Mouse (Mus musculus) midbrain, embryonic 11.5 days (tissue): ENCODE measurements at regions not wholly inside any gene's neighbourhood (a gene's known extent, or its start where the extent isn't known, plus 50 kb on each side); places are given as distances from the start of the nearest gene placed in this dataset.

Source experiments
- ATAC-seq: fragments of 200-750 bp; cut with Nextera tagmentation; 2 replicates; pipeline ENCODE4 v1.8.0; 2017; ENCODE audit warnings: moderate TSS enrichment, moderate library complexity; ENCODE audit not compliant: low FRiP score
- DNase-seq: peaks from one replicate; pipeline ENCODE4 v3.0.0; 2015; ENCODE audit warnings: low spot score; ENCODE audit errors: missing footprints
- H3K27ac ChIP-seq: fragments of 300-500 bp; sonication (generic); 2 replicates; pipeline ENCODE4 v1.5.1; 2014; ENCODE audit warnings: low read depth, low read length
- H3K27me3 ChIP-seq: fragments of 300-500 bp; sonication (generic); 2 replicates; pipeline ENCODE4 v1.6.1; 2014; ENCODE audit warnings: mild to moderate bottlenecking, low read length, moderate library complexity, mixed read lengths; ENCODE audit not compliant: control insufficient read depth, insufficient read depth
- H3K36me3 ChIP-seq: fragments of 300-500 bp; sonication (generic); 2 replicates; pipeline ENCODE4 v1.6.1; 2014; ENCODE audit warnings: mild to moderate bottlenecking, low read length, moderate library complexity, mixed read lengths; ENCODE audit not compliant: control insufficient read depth, insufficient read depth
- H3K4me1 ChIP-seq: fragments of 300-500 bp; sonication (generic); 2 replicates; pipeline ENCODE4 v1.6.1; 2014; ENCODE audit warnings: low read length; ENCODE audit not compliant: control insufficient read depth, insufficient read depth
- H3K4me2 ChIP-seq: fragments of 300-500 bp; sonication (generic); 2 replicates; pipeline ENCODE4 v1.6.1; 2014; ENCODE audit warnings: mild to moderate bottlenecking, moderate library complexity
- H3K4me3 ChIP-seq: fragments of 300-500 bp; sonication (generic); 2 replicates; pipeline ENCODE4 v1.5.1; 2014; ENCODE audit warnings: low read depth, low read length
- H3K9ac ChIP-seq: fragments of 300-500 bp; sonication (generic); 2 replicates; pipeline ENCODE4 v1.6.1; 2014; ENCODE audit warnings: low read length
- H3K9me3 ChIP-seq: fragments of 300-500 bp; sonication (generic); 2 replicates; pipeline ENCODE4 v1.6.1; 2016; ENCODE audit warnings: low read length; ENCODE audit not compliant: control insufficient read depth
- WGBS: fragments of 180-500 bp; shearing (Covaris S2); extraction: QIAGEN DNeasy Blood & Tissue Kit; methylation state at CpG from one replicate; pipeline ENCODE4 v1.1.7; 2014; 5-methylcytosine and 5-hydroxymethylcytosine counted together

DNA sequence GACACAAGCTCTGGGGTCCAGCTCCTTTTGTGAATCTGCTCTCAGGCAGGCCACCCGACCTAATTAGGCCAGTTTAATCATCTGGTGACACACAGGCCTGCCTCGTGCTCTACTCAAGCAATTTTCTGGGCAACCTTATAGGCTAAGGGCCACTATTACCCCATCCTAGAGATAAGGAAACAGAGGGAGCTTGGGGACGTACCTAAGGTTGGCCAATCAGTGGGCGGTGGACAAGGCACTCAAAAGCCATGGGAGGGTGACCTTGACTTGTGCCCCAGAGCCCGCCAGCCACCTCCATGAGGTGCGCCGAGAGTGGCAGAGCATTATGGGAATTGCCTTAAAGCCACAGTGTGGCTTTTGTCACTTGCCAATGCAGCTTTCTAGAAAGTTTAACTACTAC lies 131.9 kb upstream of the Klf14 start:
- 84% methylated on average over 7 of the region's 7 CpGs for WGBS
- no peaks in the 10 kb centered on the region for H3K36me3 ChIP-seq

DNA sequence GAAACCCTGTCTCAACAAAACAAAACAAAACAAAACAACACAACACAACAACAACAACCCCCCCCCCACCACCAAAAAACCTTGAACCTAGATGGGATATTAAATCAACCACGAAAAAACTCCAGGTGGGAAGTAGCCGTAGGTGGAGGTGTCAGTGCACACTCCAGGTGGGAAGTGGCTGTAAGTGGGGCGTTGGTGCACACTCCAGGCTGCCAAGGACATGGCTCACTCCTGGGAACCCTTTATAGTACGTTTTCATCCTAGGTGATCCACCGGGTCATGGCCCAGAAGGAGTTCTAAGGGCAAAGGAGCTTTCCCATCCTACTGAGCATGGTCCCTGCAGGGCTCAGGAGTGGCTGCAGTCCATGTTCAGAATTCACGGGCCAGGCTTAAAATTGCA lies 133.4 kb upstream of the Klf14 start:
- no peak overlapping the region for H3K9ac ChIP-seq
- H3K4me2 ChIP-seq = no peak overlapping the region
- no peak for DNase-seq
- H3K27ac ChIP-seq = no peak overlapping the region
- H3K27me3 ChIP-seq = no peaks in the 10 kb centered on the region
- peaks cover 10% of the 10 kb centered on the region for H3K4me1 ChIP-seq
- ATAC-seq = no peak
- H3K4me3 ChIP-seq = no peak overlapping the region
- no peaks in the 10 kb centered on the region for H3K36me3 ChIP-seq
- 79% methylated on average over 6 of the region's 6 CpGs for WGBS
- H3K9me3 ChIP-seq = no peaks in the 10 kb centered on the region

More for the DNA sequence above, 131.9 kb upstream of the Klf14 start:
- Histone ChIP-seq H3K4me2 (no peak overlapping the region), H3K4me3 (no peak overlapping the region), H3K27ac (no peak overlapping the region), H3K4me1 (no peaks in the 10 kb centered on the region), H3K27me3 (no peaks in the 10 kb centered on the region), H3K9me3 (no peaks in the 10 kb centered on the region), H3K9ac (no peak overlapping the region)
- ATAC-seq = no peak
- DNase-seq = no peak

DNA sequence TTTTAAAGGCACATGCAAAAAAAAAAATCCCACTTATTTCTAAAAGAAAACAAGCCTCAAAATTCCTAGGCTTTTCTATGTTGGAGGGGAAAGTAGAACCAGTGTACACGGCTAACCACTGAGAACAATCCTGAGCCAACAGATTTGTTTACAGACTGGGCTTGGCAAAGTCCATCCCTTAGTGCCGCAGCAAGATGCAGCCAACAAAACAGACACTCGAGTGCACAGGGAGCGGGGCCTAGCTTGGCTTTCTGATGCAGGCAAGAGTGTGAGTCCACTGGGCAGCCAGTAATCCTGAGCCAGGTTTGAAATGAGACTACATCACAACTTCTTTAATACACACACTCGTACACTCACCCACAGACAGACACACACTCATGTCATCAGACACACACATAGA lies 133.9 kb upstream of the Klf14 start:
- Histone ChIP-seq H3K4me3 (no peak overlapping the region), H3K36me3 (no peaks in the 10 kb centered on the region), H3K27me3 (no peaks in the 10 kb centered on the region), H3K9me3 (no peaks in the 10 kb centered on the region), H3K4me2 (no peak overlapping the region), H3K9ac (no peak overlapping the region), H3K27ac (no peak overlapping the region), H3K4me1 (peaks cover 10% of the 10 kb centered on the region)
- 82% methylated on average over 5 of the region's 5 CpGs for WGBS
- DNase-seq = no peak
- ATAC-seq = no peak

DNA sequence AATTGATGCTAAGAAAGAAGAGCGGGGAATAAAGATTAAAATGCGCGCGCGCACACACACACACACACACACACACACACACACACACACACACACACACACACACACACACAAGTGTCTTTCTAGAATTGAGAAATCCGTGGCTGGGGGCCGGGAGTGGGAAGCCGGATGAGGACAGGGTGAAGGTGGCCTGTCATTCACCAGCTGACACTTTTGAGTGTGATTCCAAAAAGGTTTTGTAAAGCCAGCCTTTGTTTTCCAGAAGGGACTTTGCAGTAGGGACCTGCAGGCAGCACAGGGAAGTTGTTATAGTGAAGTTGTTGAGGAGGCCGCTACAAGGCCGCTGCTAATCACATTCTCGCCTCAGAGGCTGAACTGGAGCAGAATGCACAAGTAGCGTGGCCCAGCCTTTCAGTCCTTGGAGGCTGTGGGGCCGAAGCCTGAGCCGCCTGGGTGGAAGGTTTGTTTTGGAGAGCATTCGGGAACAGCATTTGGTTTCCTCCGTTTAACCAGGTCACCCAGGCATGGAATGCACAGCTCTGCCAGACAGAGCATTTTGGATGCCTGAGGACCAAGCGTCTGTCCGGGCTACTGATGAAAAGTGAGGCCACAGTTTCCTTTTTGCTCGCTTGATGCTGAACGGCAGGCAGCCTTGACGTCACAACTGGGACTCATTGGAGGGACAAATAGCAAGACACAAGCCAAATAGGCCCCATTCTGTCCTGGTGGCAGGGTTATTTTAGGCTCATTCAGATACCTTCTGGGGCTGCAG lies 137.3 kb upstream of the Klf14 start:
- Histone ChIP-seq H3K27me3 (no peaks in the 10 kb centered on the region), H3K27ac (peak overlapping the region; percentile 69), H3K36me3 (no peaks in the 10 kb centered on the region), H3K9ac (peak overlapping the region; percentile 25; the same call in 1 of the 2 replicates), H3K4me2 (no peak overlapping the region), H3K4me1 (peaks cover 10% of the 10 kb centered on the region), H3K4me3 (no peak overlapping the region), H3K9me3 (no peaks in the 10 kb centered on the region)
- 44% methylated on average over 21 of the region's 21 CpGs for WGBS
- ATAC-seq (peak; percentile 72), DNase-seq (peak; percentile 92)

DNA sequence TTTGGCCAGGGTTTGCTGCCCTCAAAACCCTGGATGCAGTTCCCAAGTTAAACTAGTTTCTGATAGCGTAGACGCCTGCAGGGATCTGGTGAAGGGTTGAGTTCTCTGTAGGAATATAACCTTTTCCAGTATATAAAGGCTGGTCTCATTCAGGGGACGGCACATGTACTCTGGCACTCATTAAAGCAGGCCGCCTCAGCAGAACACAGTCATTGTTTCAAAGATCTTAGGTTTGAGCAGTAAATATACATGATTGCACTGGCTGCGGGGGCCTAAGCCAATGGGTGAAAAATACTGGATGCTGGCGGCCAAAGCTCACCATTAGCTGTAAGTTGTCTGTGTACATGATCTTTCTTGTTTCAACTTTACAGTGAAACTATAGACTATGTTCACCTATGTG lies 137.9 kb upstream of the Klf14 start:
- ATAC-seq = no peak

DNA sequence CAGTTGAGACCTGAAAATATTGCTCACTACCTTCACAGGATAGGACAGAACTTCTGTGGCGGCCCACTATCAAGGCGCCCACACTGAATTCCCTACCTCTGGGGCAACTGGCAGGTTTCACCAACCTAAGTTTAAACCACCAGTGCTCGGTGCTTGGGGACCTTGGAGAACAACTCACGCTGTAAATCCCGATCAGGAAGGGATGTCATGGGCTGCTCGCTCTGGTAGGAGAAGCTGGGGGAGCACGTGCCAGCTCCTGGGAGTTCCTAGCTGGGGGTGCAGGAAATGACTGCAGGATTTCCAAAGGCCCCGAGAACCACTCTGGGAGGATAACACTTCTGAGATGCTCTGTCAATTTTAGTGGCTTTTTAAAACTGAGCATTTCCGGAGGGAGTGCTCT lies 138.4 kb upstream of the Klf14 start:
- H3K27ac ChIP-seq = no peak overlapping the region
- 89% methylated on average over 9 of the region's 9 CpGs for WGBS

More for the DNA sequence above, 137.9 kb upstream of the Klf14 start:
- Histone ChIP-seq H3K27ac (peak overlapping the region; percentile 69; the same call in 1 of the 2 replicates), H3K4me1 (peaks cover 10% of the 10 kb centered on the region), H3K9me3 (no peaks in the 10 kb centered on the region), H3K36me3 (no peaks in the 10 kb centered on the region), H3K4me2 (no peak overlapping the region), H3K9ac (no peak overlapping the region; the same call in 1 of the 2 replicates), H3K4me3 (no peak overlapping the region), H3K27me3 (no peaks in the 10 kb centered on the region)
- 82% methylated on average over 6 of the region's 6 CpGs for WGBS
- DNase-seq = no peak

DNA sequence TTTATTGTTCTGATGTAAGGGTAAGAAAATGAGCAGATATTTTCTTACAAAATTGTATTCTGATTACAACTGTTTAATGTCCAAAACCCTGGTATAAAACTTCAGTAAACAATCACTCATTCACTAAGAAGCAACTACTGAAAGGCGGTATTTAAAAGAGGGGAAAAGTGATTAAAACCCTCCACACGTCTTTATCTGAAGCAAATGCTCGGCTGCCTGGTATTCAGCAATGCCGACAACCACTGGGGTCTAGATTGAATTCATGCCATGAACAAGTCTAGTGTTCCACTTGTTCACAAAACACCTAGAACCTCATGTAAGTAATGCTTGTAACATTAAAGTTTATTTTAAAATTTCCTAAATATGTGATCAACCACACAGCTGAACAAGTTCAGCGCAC lies 139.2 kb upstream of the Klf14 start:
- DNase-seq = no peak
- Histone ChIP-seq H3K27me3 (no peaks in the 10 kb centered on the region), H3K27ac (no peak overlapping the region), H3K9me3 (no peaks in the 10 kb centered on the region), H3K4me1 (peaks cover 10% of the 10 kb centered on the region), H3K9ac (no peak overlapping the region), H3K36me3 (no peaks in the 10 kb centered on the region), H3K4me2 (no peak overlapping the region), H3K4me3 (no peak overlapping the region)
- WGBS = 74% methylated on average over 5 of the region's 5 CpGs
- no peak for ATAC-seq

More for the DNA sequence above, 138.4 kb upstream of the Klf14 start:
- H3K27me3 ChIP-seq = no peaks in the 10 kb centered on the region
- H3K9ac ChIP-seq = no peak overlapping the region
- no peak overlapping the region for H3K4me3 ChIP-seq
- no peaks in the 10 kb centered on the region for H3K36me3 ChIP-seq
- H3K4me1 ChIP-seq = peaks cover 10% of the 10 kb centered on the region
- ATAC-seq (no peak), DNase-seq (no peak)
- no peak overlapping the region for H3K4me2 ChIP-seq
- H3K9me3 ChIP-seq = no peaks in the 10 kb centered on the region

DNA sequence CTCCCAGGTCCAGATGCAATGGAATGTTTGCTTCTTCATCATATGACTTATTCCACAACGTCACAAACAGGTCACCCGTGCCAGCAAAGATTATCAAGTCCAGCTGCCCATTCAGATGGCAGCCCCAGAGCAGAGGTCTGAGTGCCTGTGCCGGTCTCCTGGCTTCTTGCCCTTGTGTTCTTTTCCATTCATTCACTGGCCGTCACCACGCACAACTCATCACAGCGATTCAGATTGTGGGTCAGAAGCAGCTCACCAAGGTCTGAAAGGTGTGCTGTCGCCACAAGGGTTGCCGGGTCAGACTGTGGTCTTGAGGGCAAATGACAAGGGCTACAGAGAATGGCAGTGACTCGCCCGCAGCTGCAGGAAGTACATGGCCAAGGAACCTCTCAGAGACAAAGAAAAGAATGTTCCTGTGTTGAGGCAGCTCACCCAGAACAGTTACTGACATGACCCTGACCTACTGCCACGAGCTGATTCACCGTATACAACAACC lies 141.3 kb upstream of the Klf14 start:
- WGBS = 77% methylated on average over 12 of the region's 12 CpGs
- peaks cover 10% of the 10 kb centered on the region for H3K4me1 ChIP-seq

DNA sequence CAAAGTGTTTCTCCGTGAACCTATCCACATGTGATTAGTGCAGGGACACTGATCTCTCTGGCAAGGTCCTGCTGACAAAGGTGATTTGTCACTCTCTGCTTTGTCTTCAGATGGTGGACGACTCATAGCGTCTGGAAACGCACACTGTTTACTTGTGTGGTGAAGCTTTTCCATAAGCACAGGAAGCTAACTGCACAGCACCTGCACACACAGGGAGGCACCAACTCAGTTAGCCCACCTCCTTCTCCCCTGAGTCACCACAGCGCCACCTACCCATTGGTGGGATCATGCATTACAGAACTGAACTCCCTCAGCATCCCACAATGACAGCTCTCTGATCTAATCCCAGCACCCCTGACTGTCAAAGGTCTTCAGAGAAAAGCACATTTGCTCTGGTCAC lies 141.9 kb upstream of the Klf14 start:
- 77% methylated on average over 5 of the region's 5 CpGs for WGBS
- Histone ChIP-seq H3K4me1 (peaks cover 10% of the 10 kb centered on the region), H3K36me3 (no peaks in the 10 kb centered on the region), H3K27ac (no peak overlapping the region), H3K4me2 (no peak overlapping the region), H3K9me3 (no peaks in the 10 kb centered on the region), H3K9ac (no peak overlapping the region), H3K4me3 (no peak overlapping the region), H3K27me3 (no peaks in the 10 kb centered on the region)
- ATAC-seq (no peak), DNase-seq (no peak)

More for the DNA sequence above, 141.3 kb upstream of the Klf14 start:
- H3K36me3 ChIP-seq = no peaks in the 10 kb centered on the region
- ATAC-seq = no peak
- no peaks in the 10 kb centered on the region for H3K9me3 ChIP-seq
- no peak overlapping the region for H3K9ac ChIP-seq
- no peak for DNase-seq
- H3K27ac ChIP-seq = no peak overlapping the region
- H3K4me3 ChIP-seq = no peak overlapping the region
- no peaks in the 10 kb centered on the region for H3K27me3 ChIP-seq
- H3K4me2 ChIP-seq = no peak overlapping the region
